Mouse (Mus musculus): Measurements from ENCODE around the gene Gm7102. TPM values are rescaled to one million over a fixed set of nuclear protein-coding genes. Genes with fewer than 3 reads are reported as not detected.
"Not testable (repeated sequence)": the region's sequence is repeated elsewhere in the genome, so short reads cannot be mapped to it uniquely, and the experiment has no call there.

Gene Gm7102
- polyA plus RNA-seq (2012), result not detected in 2 replicates

GRCm38 (mm10) chr19:61175756-61176324 is at the start of gene Gm7102:
TSS of gene Gm7102 (minus strand) at chr19:61176309.
- no peaks in the 10 kb centered on the region for H3K9me3 ChIP-seq (ENCODE audit: control insufficient read depth, low read length)
- no peaks in the 10 kb centered on the region for H3K4me1 ChIP-seq (ENCODE audit: control insufficient read depth)
- TF ChIP-seq TAL1 (IDR thresholded peaks at IDR 0.05; ENCODE audit: low read length) (no peak), GATA1 (IDR thresholded peaks at IDR 0.05; ENCODE audit: low read length) (no peak)
- no peaks in the 10 kb centered on the region for H3K36me3 ChIP-seq (ENCODE audit: control insufficient read depth)
- no peak within 1 kb of the TSS for H3K4me3 ChIP-seq (replicated peaks)
- peaks cover 2% of the 10 kb centered on the region; the same call in 1 of the 2 replicates for H3K27me3 ChIP-seq (ENCODE audit: control insufficient read depth)

- peak overlapping the region; percentile 71 for H3K4me3 ChIP-seq (replicated peaks)
Measured at GRCm38 (mm10) chr19:61224678-61225525, 48.8 kb upstream of the Gm7102 start.

GRCm38 (mm10) chr19:61223706-61224328 is 47.7 kb upstream of the Gm7102 start:
- H3K4me1 ChIP-seq (ENCODE audit: control insufficient read depth), result peaks cover 31% of the 10 kb centered on the region
- TF ChIP-seq GATA1 (IDR thresholded peaks at IDR 0.05; ENCODE audit: low read length) (no peak), TAL1 (IDR thresholded peaks at IDR 0.05; ENCODE audit: low read length) (no peak)

More at GRCm38 (mm10) chr19:61224678-61225525, 48.8 kb upstream of the Gm7102 start:
- no peaks in the 10 kb centered on the region for H3K36me3 ChIP-seq (ENCODE audit: control insufficient read depth)
- H3K27me3 ChIP-seq (ENCODE audit: control insufficient read depth), result peaks cover 16% of the 10 kb centered on the region
- peaks cover 31% of the 10 kb centered on the region for H3K4me1 ChIP-seq (ENCODE audit: control insufficient read depth)
- TF ChIP-seq TAL1 (IDR thresholded peaks at IDR 0.05; ENCODE audit: low read length), result no peak
- no peak for TF ChIP-seq GATA1 (IDR thresholded peaks at IDR 0.05; ENCODE audit: low read length)
- peaks cover 38% of the 10 kb centered on the region for H3K9me3 ChIP-seq (ENCODE audit: control insufficient read depth, low read length)

GRCm38 (mm10) chr19:61207506-61207905 is 31.4 kb upstream of the Gm7102 start:
- H3K9me3 ChIP-seq (ENCODE audit: control insufficient read depth, low read length); H3K27me3 ChIP-seq (ENCODE audit: control insufficient read depth); H3K4me1 ChIP-seq (ENCODE audit: control insufficient read depth); H3K36me3 ChIP-seq (ENCODE audit: control insufficient read depth); H3K4me3 ChIP-seq (replicated peaks): not testable (repeated sequence)

More at GRCm38 (mm10) chr19:61223706-61224328, 47.7 kb upstream of the Gm7102 start:
- Histone ChIP-seq H3K27me3 (ENCODE audit: control insufficient read depth) (peaks cover 16% of the 10 kb centered on the region), H3K9me3 (ENCODE audit: control insufficient read depth, low read length) (peaks cover 38% of the 10 kb centered on the region), H3K4me3 (replicated peaks) (no peak overlapping the region), H3K36me3 (ENCODE audit: control insufficient read depth) (no peaks in the 10 kb centered on the region)

GRCm38 (mm10) chr19:61199836-61200235 is 23.7 kb upstream of the Gm7102 start:
- Histone ChIP-seq H3K4me1 (ENCODE audit: control insufficient read depth) (peaks cover 4% of the 10 kb centered on the region), H3K27me3 (ENCODE audit: control insufficient read depth) (no peaks in the 10 kb centered on the region), H3K9me3 (ENCODE audit: control insufficient read depth, low read length) (no peaks in the 10 kb centered on the region), H3K4me3 (replicated peaks) (peak overlapping the region; percentile 7), H3K36me3 (ENCODE audit: control insufficient read depth) (no peaks in the 10 kb centered on the region)
- TF ChIP-seq TAL1 (IDR thresholded peaks at IDR 0.05; ENCODE audit: low read length) (no peak), GATA1 (IDR thresholded peaks at IDR 0.05; ENCODE audit: low read length) (no peak)

GRCm38 (mm10) chr19:61199316-61199715 is 23.2 kb upstream of the Gm7102 start:
- no peak for TF ChIP-seq TAL1 (IDR thresholded peaks at IDR 0.05; ENCODE audit: low read length)
- no peak for TF ChIP-seq GATA1 (IDR thresholded peaks at IDR 0.05; ENCODE audit: low read length)
- H3K27me3 ChIP-seq (ENCODE audit: control insufficient read depth), result no peaks in the 10 kb centered on the region
- H3K9me3 ChIP-seq (ENCODE audit: control insufficient read depth, low read length), result no peaks in the 10 kb centered on the region
- H3K36me3 ChIP-seq (ENCODE audit: control insufficient read depth), result no peaks in the 10 kb centered on the region
- H3K4me1 ChIP-seq (ENCODE audit: control insufficient read depth), result peaks cover 4% of the 10 kb centered on the region
- H3K4me3 ChIP-seq (replicated peaks), result peak overlapping the region; percentile 7

- not testable (repeated sequence) for H3K36me3 ChIP-seq (ENCODE audit: control insufficient read depth); H3K27me3 ChIP-seq (ENCODE audit: control insufficient read depth)
Measured at GRCm38 (mm10) chr19:61183590-61183989, 7.5 kb upstream of the Gm7102 start, which contains the start of gene Gm6020. TSS of gene Gm6020 (plus strand) at chr19:61183890.

GRCm38 (mm10) chr19:61151701-61152420 is 24.2 kb downstream of the Gm7102 start:
- Histone ChIP-seq H3K4me3 (replicated peaks) (no peak overlapping the region), H3K4me1 (ENCODE audit: control insufficient read depth) (no peaks in the 10 kb centered on the region), H3K27me3 (ENCODE audit: control insufficient read depth) (peaks cover 5% of the 10 kb centered on the region), H3K36me3 (ENCODE audit: control insufficient read depth) (no peaks in the 10 kb centered on the region), H3K9me3 (ENCODE audit: control insufficient read depth, low read length) (no peaks in the 10 kb centered on the region)
- no peak for TF ChIP-seq TAL1 (IDR thresholded peaks at IDR 0.05; ENCODE audit: low read length)
- TF ChIP-seq GATA1 (IDR thresholded peaks at IDR 0.05; ENCODE audit: low read length), result no peak

More at GRCm38 (mm10) chr19:61183590-61183989, 7.5 kb upstream of the Gm7102 start, which contains the start of gene Gm6020:
- not testable (repeated sequence) for H3K4me3 ChIP-seq (replicated peaks); H3K9me3 ChIP-seq (ENCODE audit: control insufficient read depth, low read length); H3K4me1 ChIP-seq (ENCODE audit: control insufficient read depth)

- Histone ChIP-seq H3K4me3 (replicated peaks) (no peak overlapping the region), H3K4me1 (ENCODE audit: control insufficient read depth) (no peaks in the 10 kb centered on the region), H3K9me3 (ENCODE audit: control insufficient read depth, low read length) (no peaks in the 10 kb centered on the region), H3K27me3 (ENCODE audit: control insufficient read depth) (peaks cover 5% of the 10 kb centered on the region), H3K36me3 (ENCODE audit: control insufficient read depth) (no peaks in the 10 kb centered on the region)
- TF ChIP-seq GATA1 (IDR thresholded peaks at IDR 0.05; ENCODE audit: low read length) (no peak), TAL1 (IDR thresholded peaks at IDR 0.05; ENCODE audit: low read length) (no peak)
Measured at GRCm38 (mm10) chr19:61151372-61151700, 24.8 kb downstream of the Gm7102 start.

Data from erythroblast, embryonic 14.5 days (primary cell).